Mouse (Mus musculus) erythroblast, embryonic 14.5 days (primary cell): ENCODE data around the gene Hpcal1.

Source experiments
- GATA1 ChIP-seq: IDR thresholded peaks from 2 replicates; pipeline ENCODE4 v1.6.1; 2012; ENCODE audit warnings: low read length, inconsistent platforms, mixed read lengths
- TAL1 ChIP-seq: IDR thresholded peaks from 3 replicates; pipeline ENCODE4 v1.6.1; 2012; ENCODE audit warnings: low read length, inconsistent platforms, mixed read lengths

- TF ChIP-seq TAL1 (no peak), GATA1 (no peak)
Observed at GRCm38 (mm10) chr12:17792756-17793155, 102.1 kb downstream of the Hpcal1 start.
